Comparison of ENCODE assay signal across 41 mouse cellular contexts in the genomic region with DNA sequence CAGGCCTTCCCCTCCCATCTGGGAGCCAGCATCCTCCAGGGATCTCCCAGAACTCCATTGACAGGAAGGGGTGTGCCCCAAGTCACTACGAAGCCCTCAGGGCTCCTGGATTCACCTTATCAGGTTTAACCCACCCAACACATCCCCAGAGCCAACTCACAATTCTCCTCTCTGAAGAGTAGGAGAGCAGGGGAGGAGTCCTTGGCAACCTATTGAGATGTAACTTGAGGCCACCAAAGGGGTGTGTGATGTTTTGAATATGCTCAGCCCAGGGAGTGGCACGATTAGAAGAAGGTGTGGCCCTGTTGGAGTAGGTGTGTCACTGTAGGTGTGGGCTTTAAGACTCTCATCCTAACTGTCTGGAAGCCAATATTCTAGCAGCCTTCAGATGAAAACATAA. TPM values are rescaled to one million over a fixed set of nuclear protein-coding genes. Genes with fewer than 3 reads are reported as not detected.
DNase-seq lines count a peak whose midpoint lies in the region; ATAC-seq and TF ChIP-seq lines count a peak whose summit lies in the region.
"Had no signal": no experiment of that assay in that cellular context is flagged by ENCODE, and none has a peak within 500 bp of the region (broad histone marks: within the 10 kb centered on the region; RNA-seq: fewer than 3 reads in every experiment).

No protein-coding gene starts in this region.

- H3K4me3 ChIP-seq in liver, embryonic 16.5 days (ENCODE audit: low read depth, low read length) = no peak overlapping the region
- no peak overlapping the region for H3K4me3 ChIP-seq in liver, embryonic 11.5 days (ENCODE audit: low read depth, low read length)
- H3K4me3 ChIP-seq in cerebellum, adult 2 months (replicated peaks; ENCODE audit: insufficient read depth, low read depth, low read length) = no peak overlapping the region
- H3K4me3 ChIP-seq: intestine, embryonic 15.5 days; layer of hippocampus, adult 2 months; limb, embryonic 13.5 days; midbrain, embryonic 10.5 days; midbrain, embryonic 15.5 days; neural tube, embryonic 15.5 days had no signal

- H3K36me3 ChIP-seq in liver, embryonic 16.5 days (ENCODE audit: control insufficient read depth, insufficient read depth) = no peaks in the 10 kb centered on the region
- H3K36me3 ChIP-seq in liver, embryonic 11.5 days (ENCODE audit: control insufficient read depth, insufficient read depth, low read length) = no peaks in the 10 kb centered on the region
- H3K36me3 ChIP-seq: intestine, embryonic 15.5 days; limb, embryonic 13.5 days; midbrain, embryonic 10.5 days; midbrain, embryonic 15.5 days; neural tube, embryonic 15.5 days had no signal

- TF ChIP-seq POLR2A in cerebellum, adult 2 months (IDR thresholded peaks at IDR 0.05; ENCODE audit: borderline replicate concordance, insufficient read depth, low read length) = no peak

- DNase-seq in liver, embryonic 11.5 days (ENCODE audit: low spot score) = no peak
- DNase-seq in WW6 (ENCODE audit: low read depth, low spot score) = peak; percentile 58
- DNase-seq in layer of hippocampus, postnatal 10 days (ENCODE audit: low spot score in 2 of 2) = no peak
- no peak for DNase-seq in cerebellum, adult 2 months
- DNase-seq: adrenal gland, adult 2 months; adrenal gland, postnatal 36 days; B cell, adult 2 months; cerebellum, adult 18-20 months; cerebellum, postnatal 25 days; kidney, adult 2 months; kidney, postnatal 36 days; lung, adult 18-20 months; lung, postnatal 10 days; right cerebral cortex, adult 18-20 months had no signal

- WGBS in liver, embryonic 16.5 days (ENCODE audit: insufficient replicate concordance) = 17% methylated on average over 2 of the region's 2 CpGs
- 37% methylated on average over 2 of the region's 2 CpGs for WGBS in liver, embryonic 11.5 days
- WGBS in cerebellum, adult 2 months = 73% methylated on average over 2 of the region's 2 CpGs

- no peak overlapping the region for H3K9ac ChIP-seq in liver, embryonic 16.5 days (ENCODE audit: low read depth, low read length)
- no peak overlapping the region for H3K9ac ChIP-seq in liver, embryonic 11.5 days (ENCODE audit: low read depth, low read length)
- H3K9ac ChIP-seq: intestine, embryonic 15.5 days; limb, embryonic 13.5 days; midbrain, embryonic 15.5 days; neural tube, embryonic 15.5 days had no signal

- H3K27me3 ChIP-seq in liver, embryonic 16.5 days (ENCODE audit: control insufficient read depth, insufficient read depth, low read depth, low read length) = no peaks in the 10 kb centered on the region
- H3K27me3 ChIP-seq in liver, embryonic 11.5 days (replicated peaks; ENCODE audit: control insufficient read depth, insufficient read depth, low read length) = no peaks in the 10 kb centered on the region
- no peaks in the 10 kb centered on the region for H3K27me3 ChIP-seq in cerebellum, adult 2 months (ENCODE audit: control insufficient read depth, insufficient read depth, low read length)
- H3K27me3 ChIP-seq: intestine, embryonic 15.5 days; limb, embryonic 13.5 days; midbrain, embryonic 15.5 days; neural tube, embryonic 15.5 days; Patski had no signal

- no peak overlapping the region for H3K4me2 ChIP-seq in liver, embryonic 16.5 days (ENCODE audit: low read depth, low read length)
- H3K4me2 ChIP-seq in liver, embryonic 11.5 days = no peak overlapping the region
- H3K4me2 ChIP-seq: intestine, embryonic 15.5 days; limb, embryonic 13.5 days; midbrain, embryonic 15.5 days; neural tube, embryonic 15.5 days had no signal

- H3K4me1 ChIP-seq in liver, embryonic 16.5 days (ENCODE audit: control insufficient read depth, low read depth, low read length) = no peaks in the 10 kb centered on the region
- no peaks in the 10 kb centered on the region for H3K4me1 ChIP-seq in liver, embryonic 11.5 days (replicated peaks; ENCODE audit: control insufficient read depth, insufficient read depth, low read length)
- peaks cover 9% of the 10 kb centered on the region for H3K4me1 ChIP-seq in cerebellum, adult 2 months (ENCODE audit: control insufficient read depth, insufficient read depth, low read length)
- H3K4me1 ChIP-seq: midbrain, embryonic 15.5 days; neural tube, embryonic 15.5 days had no signal

- H3K27ac ChIP-seq in liver, embryonic 16.5 days (ENCODE audit: low read length) = no peak overlapping the region
- H3K27ac ChIP-seq in liver, embryonic 11.5 days (ENCODE audit: low read depth, low read length) = no peak overlapping the region
- no peak overlapping the region for H3K27ac ChIP-seq in cerebellum, adult 2 months (ENCODE audit: insufficient read depth, low read length)
- H3K27ac ChIP-seq: hindbrain, postnatal 0 days; intestine, embryonic 15.5 days; layer of hippocampus, adult 2 months; limb, embryonic 13.5 days; macrophage; midbrain, embryonic 10.5 days; midbrain, embryonic 15.5 days; neural tube, embryonic 15.5 days had no signal

- TF ChIP-seq CTCF in cerebellum, adult 2 months (IDR thresholded peaks at IDR 0.05; ENCODE audit: borderline replicate concordance, insufficient read depth, low read depth, low read length) = no peak

- peak; percentile 45; the same call in 1 of the 2 replicates for ATAC-seq in liver, embryonic 16.5 days (ENCODE audit: low read depth)
- no peak for ATAC-seq in liver, embryonic 11.5 days (replicated peaks; ENCODE audit: low FRiP score)
- 0 out of 2 replicates have a peak, but pooled peaks have one; percentile 46 for ATAC-seq in megakaryocyte progenitor cell, adult 5-6 weeks (replicated peaks; ENCODE audit: poor library complexity)
- ATAC-seq: activated CD4-positive, CD25-positive, alpha-beta regulatory T cell, adult 4 months; forebrain, embryonic 16.5 days; hindbrain, postnatal 0 days; intestine, embryonic 15.5 days; midbrain, embryonic 15.5 days; Patski had no signal

- no peaks in the 10 kb centered on the region for H3K9me3 ChIP-seq in liver, embryonic 16.5 days (replicated peaks; ENCODE audit: control insufficient read depth, low read length)
- H3K9me3 ChIP-seq in liver, embryonic 11.5 days (ENCODE audit: control insufficient read depth, low read length) = no peaks in the 10 kb centered on the region
- H3K9me3 ChIP-seq: intestine, embryonic 15.5 days; limb, embryonic 13.5 days; midbrain, embryonic 10.5 days; midbrain, embryonic 15.5 days; neural tube, embryonic 15.5 days had no signal

RNA-seq across cellular contexts. Expression of a gene that starts 11.1 kb away (rescaled TPM):
- polyA plus RNA-seq in liver, embryonic 16.5 days (2015; fragmentation: Nextera tagmentation; extraction: Ambion mirVana) = not detected in 2 replicates
- polyA plus RNA-seq in liver, embryonic 11.5 days (2014; fragmentation: Nextera tagmentation; extraction: Ambion mirVana) = not detected in 2 replicates
- total RNA-seq in megakaryocyte progenitor cell, adult 5-6 weeks (2015) = not detected in 2 replicates
- total RNA-seq in megakaryocyte progenitor cell, adult 5-6 weeks (2017) = not detected in 2 replicates
- not detected for total RNA-seq in layer of hippocampus, postnatal 10 days (2021)
- polyA plus RNA-seq in cerebellum, adult 2 months (2012; rRNA removed) = not detected in 2 replicates
- total RNA-seq: adrenal gland, adult 2 months; adrenal gland, postnatal 36 days; gastrocnemius, adult 8-10 months; heart, adult 8-10 months; heart, postnatal 25 days; hindbrain, postnatal 0 days; layer of hippocampus, adult 2 months; layer of hippocampus, postnatal 25 days; left cerebral cortex, adult 8-10 months; left cerebral cortex, postnatal 36 days; MEL had no signal
- polyA plus RNA-seq: activated CD4-positive, CD25-positive, alpha-beta regulatory T cell, adult 4 months; adrenal gland, adult 2 months; brain, embryonic 14.5 days; embryonic facial prominence, embryonic 11.5 days; forebrain, embryonic 11.5 days; forebrain, embryonic 16.5 days; heart, embryonic 14.5 days; hindbrain, embryonic 11.5 days; hindbrain, postnatal 0 days; intestine, embryonic 15.5 days; kidney, adult 2 months; kidney, embryonic 16.5 days; limb, embryonic 13.5 days; macrophage; midbrain, embryonic 10.5 days; midbrain, embryonic 15.5 days; Patski; spleen, adult 2 months had no signal

RNA-seq across cellular contexts. Expression of a gene that starts 25.1 kb away (rescaled TPM):
- 0.28 TPM in 1 of 2 replicates, not detected in the other for polyA plus RNA-seq in liver, embryonic 16.5 days (2015; fragmentation: Nextera tagmentation; extraction: Ambion mirVana)
- polyA plus RNA-seq in liver, embryonic 11.5 days (2014; fragmentation: Nextera tagmentation; extraction: Ambion mirVana) = 0.08 TPM in 1 of 2 replicates, not detected in the other
- not detected in 2 replicates for total RNA-seq in megakaryocyte progenitor cell, adult 5-6 weeks (2015)
- not detected in 2 replicates for total RNA-seq in megakaryocyte progenitor cell, adult 5-6 weeks (2017)
- total RNA-seq in layer of hippocampus, postnatal 10 days (2021) = 1 to 10 TPM; 1.6 to 2.2 TPM
- polyA plus RNA-seq in cerebellum, adult 2 months (2012; rRNA removed) = 24.0 and 30.8 TPM in 2 replicates
- total RNA-seq: MEL had no signal
- polyA plus RNA-seq: activated CD4-positive, CD25-positive, alpha-beta regulatory T cell, adult 4 months; macrophage had no signal

RNA-seq across cellular contexts. Expression of a gene that starts 41.9 kb away (rescaled TPM):
- 2.3 and 2.4 TPM in 2 replicates for polyA plus RNA-seq in liver, embryonic 16.5 days (2015; fragmentation: Nextera tagmentation; extraction: Ambion mirVana)
- polyA plus RNA-seq in liver, embryonic 11.5 days (2014; fragmentation: Nextera tagmentation; extraction: Ambion mirVana) = 2.3 and 2.4 TPM in 2 replicates
- total RNA-seq in megakaryocyte progenitor cell, adult 5-6 weeks (2015) = 4.7 and 5.7 TPM in 2 replicates
- total RNA-seq in megakaryocyte progenitor cell, adult 5-6 weeks (2017) = 3.5 and 3.7 TPM in 2 replicates
- total RNA-seq in layer of hippocampus, postnatal 10 days (2021) = 1 to 10 TPM; 5.5 to 7.0 TPM
- polyA plus RNA-seq in cerebellum, adult 2 months (2012; rRNA removed) = 24.4 and 29.0 TPM in 2 replicates

Comparison
In these comparisons a context has a peak if more than half of its experiments do, and no peak if none do; other contexts are left out.
1. RNA of a gene that starts 25.1 kb away (polyA plus RNA-seq): 24.0 to 30.8 TPM in cerebellum, adult 2 months; 0.28 TPM in liver, embryonic 16.5 days and 0.08 TPM in liver, embryonic 11.5 days; every median in the first group is over 10 times any median in the second.